Mouse (Mus musculus) heart, embryonic 13.5 days (tissue): ENCODE data around the gene Spire2. TPM values are rescaled to one million over a fixed set of nuclear protein-coding genes. Genes with fewer than 3 reads are reported as not detected.

Source experiments
- ATAC-seq: fragments of 200-750 bp; cut with Nextera tagmentation; 2 replicates; pipeline ENCODE4 v1.8.0; 2017; ENCODE audit warnings: moderate TSS enrichment; ENCODE audit not compliant: insufficient number of reproducible peaks, low FRiP score, low TSS enrichment; ENCODE audit errors: extremely low read depth
- H3K27ac ChIP-seq: fragments of 300-500 bp; sonication (generic); replicated peaks from 2 replicates; pipeline ENCODE4 v1.5.1; 2015; ENCODE audit warnings: moderate library complexity, mild to moderate bottlenecking, inconsistent platforms
- H3K27me3 ChIP-seq: fragments of 300-500 bp; sonication (generic); replicated peaks from 2 replicates; pipeline ENCODE4 v1.6.1; 2015; ENCODE audit warnings: mild to moderate bottlenecking, inconsistent platforms
- H3K36me3 ChIP-seq: fragments of 300-500 bp; sonication (generic); 2 replicates; pipeline ENCODE4 v1.6.1; 2015; ENCODE audit warnings: mild to moderate bottlenecking, inconsistent platforms
- H3K4me1 ChIP-seq: fragments of 300-500 bp; sonication (generic); 2 replicates; pipeline ENCODE4 v1.6.1; 2015; ENCODE audit warnings: inconsistent platforms
- H3K4me2 ChIP-seq: fragments of 300-500 bp; sonication (generic); 2 replicates; pipeline ENCODE4 v1.6.1; 2015; ENCODE audit warnings: inconsistent platforms, mild to moderate bottlenecking, moderate library complexity
- H3K4me3 ChIP-seq: fragments of 300-500 bp; sonication (generic); 2 replicates; pipeline ENCODE4 v1.5.1; 2015; ENCODE audit warnings: moderate library complexity, mild to moderate bottlenecking, inconsistent platforms
- H3K9ac ChIP-seq: fragments of 300-500 bp; sonication (generic); 2 replicates; pipeline ENCODE4 v1.6.1; 2015; ENCODE audit warnings: inconsistent platforms, mild to moderate bottlenecking, moderate library complexity
- H3K9me3 ChIP-seq: fragments of 300-500 bp; sonication (generic); 2 replicates; pipeline ENCODE4 v1.6.1; 2016; ENCODE audit warnings: inconsistent platforms
- WGBS: fragments of 180-500 bp; shearing (Covaris S2); methylation state at CpG from one replicate; pipeline ENCODE4 v1.1.7; 2015; ENCODE audit warnings: mixed read lengths; 5-methylcytosine and 5-hydroxymethylcytosine counted together
- polyA plus RNA-seq: library from polyadenylated mRNA; unstranded; fragments of >200 nt; fragmentation: Nextera tagmentation; extraction: Ambion mirVana; gene quantifications from 2 replicates; pipeline ENCODE4 v1.2.1, GENCODE M21; 2015

Gene Spire2
- polyA plus RNA-seq, 1 experiment from 2014 or later, result 1.1 TPM

GRCm38 (mm10) chr8:123349073-123349472 is 16.6 kb downstream of the Spire2 start:
- Histone ChIP-seq H3K9me3 (no peaks in the 10 kb centered on the region), H3K27me3 (peaks cover 19% of the 10 kb centered on the region), H3K27ac (0 out of 2 replicates have a peak overlapping the region, but pooled peaks have one; percentile 25), H3K9ac (no peak overlapping the region), H3K36me3 (no peaks in the 10 kb centered on the region), H3K4me3 (no peak overlapping the region), H3K4me1 (peaks cover 29% of the 10 kb centered on the region), H3K4me2 (no peak overlapping the region)
- WGBS, result 73% methylated on average over 4 of the region's 4 CpGs
- no peak for ATAC-seq

DNA sequence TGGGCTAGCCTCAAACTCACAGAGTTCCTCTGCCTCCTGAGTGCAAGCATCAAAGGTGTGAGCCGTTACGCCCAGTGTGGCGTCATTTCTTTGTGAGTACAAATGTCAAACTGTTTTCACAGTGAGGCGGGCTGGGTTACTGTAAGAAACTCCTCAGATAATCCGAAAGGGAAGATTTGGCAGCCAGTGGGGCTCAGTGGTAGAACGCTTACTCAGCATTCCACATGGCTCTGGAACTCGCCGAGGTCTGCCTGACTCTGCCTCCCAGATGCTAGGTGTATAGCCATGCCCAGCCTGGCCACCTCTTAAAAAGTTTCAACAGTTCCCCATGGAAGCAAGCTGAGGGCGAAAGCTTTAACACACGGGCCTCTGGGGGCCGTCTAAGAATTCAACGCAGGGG is 19.6 kb downstream of the Spire2 start:
- Histone ChIP-seq H3K27ac (no peak overlapping the region), H3K27me3 (peaks cover 38% of the 10 kb centered on the region), H3K36me3 (no peaks in the 10 kb centered on the region), H3K4me2 (no peak overlapping the region), H3K4me3 (no peak overlapping the region), H3K9ac (no peak overlapping the region), H3K9me3 (no peaks in the 10 kb centered on the region), H3K4me1 (peaks cover 29% of the 10 kb centered on the region)
- ATAC-seq, result no peak
- 75% methylated on average over 12 of the region's 12 CpGs for WGBS

- H3K4me1 ChIP-seq, result peaks cover 26% of the 10 kb centered on the region
- peaks cover 40% of the 10 kb centered on the region for H3K27me3 ChIP-seq
- H3K9ac ChIP-seq, result no peak overlapping the region
- H3K4me2 ChIP-seq, result no peak overlapping the region
- H3K9me3 ChIP-seq, result no peaks in the 10 kb centered on the region
- no peak overlapping the region for H3K27ac ChIP-seq
- 44% methylated on average over 13 of the region's 13 CpGs for WGBS
- no peaks in the 10 kb centered on the region for H3K36me3 ChIP-seq
- H3K4me3 ChIP-seq, result no peak overlapping the region
- ATAC-seq, result no peak
These were observed 20.3 kb downstream of the Spire2 start for GRCm38 (mm10) chr8:123352786-123353185.

GRCm38 (mm10) chr8:123353216-123353615 is 20.7 kb downstream of the Spire2 start:
- H3K4me3 ChIP-seq, result no peak overlapping the region
- H3K27ac ChIP-seq, result no peak overlapping the region
- H3K4me2 ChIP-seq, result no peak overlapping the region
- 46% methylated on average over 11 of the region's 11 CpGs for WGBS
- ATAC-seq, result no peak
- H3K4me1 ChIP-seq, result peaks cover 21% of the 10 kb centered on the region
- H3K36me3 ChIP-seq, result no peaks in the 10 kb centered on the region
- H3K27me3 ChIP-seq, result peaks cover 40% of the 10 kb centered on the region
- no peak overlapping the region for H3K9ac ChIP-seq
- H3K9me3 ChIP-seq, result no peaks in the 10 kb centered on the region

DNA sequence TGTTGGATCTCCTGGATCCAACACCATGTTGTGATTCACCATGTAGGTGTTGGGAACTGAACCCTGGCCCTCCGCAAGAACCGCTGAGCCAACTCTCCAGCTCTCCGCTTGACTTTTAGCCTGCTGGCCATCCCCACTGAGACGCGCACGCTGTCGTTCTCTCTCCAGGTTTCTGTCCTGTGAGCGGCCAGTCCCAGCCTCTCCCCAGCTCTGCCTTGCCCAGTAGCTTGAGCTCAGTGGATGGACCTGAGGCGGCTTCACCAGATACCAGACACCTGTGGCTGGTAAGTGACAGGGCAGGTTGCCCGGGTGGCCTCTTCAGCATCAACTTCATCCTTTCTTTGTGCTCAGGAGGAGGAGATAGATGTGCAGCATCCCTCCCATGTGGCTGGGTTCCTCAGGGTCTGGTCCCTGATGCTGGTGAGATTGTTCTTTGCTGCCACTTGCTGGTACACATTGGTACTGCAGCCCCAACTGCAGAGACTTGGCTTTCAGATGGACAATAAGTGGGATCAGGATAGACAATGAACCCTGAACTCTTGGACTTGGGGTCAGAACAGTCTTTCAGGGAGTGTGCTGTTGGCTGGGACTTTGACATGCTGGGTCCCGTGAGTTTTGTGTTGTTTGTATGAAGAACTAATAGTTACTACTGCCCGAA is 28.7 kb downstream of the Spire2 start:
- Histone ChIP-seq H3K4me2 (no peak overlapping the region), H3K9me3 (no peaks in the 10 kb centered on the region), H3K4me3 (no peak overlapping the region), H3K27me3 (peaks cover 7% of the 10 kb centered on the region; the same call in 1 of the 2 replicates), H3K27ac (no peak overlapping the region), H3K36me3 (no peaks in the 10 kb centered on the region), H3K9ac (no peak overlapping the region), H3K4me1 (no peaks in the 10 kb centered on the region)
- 39% methylated on average over 12 of the region's 12 CpGs for WGBS
- no peak for ATAC-seq

DNA sequence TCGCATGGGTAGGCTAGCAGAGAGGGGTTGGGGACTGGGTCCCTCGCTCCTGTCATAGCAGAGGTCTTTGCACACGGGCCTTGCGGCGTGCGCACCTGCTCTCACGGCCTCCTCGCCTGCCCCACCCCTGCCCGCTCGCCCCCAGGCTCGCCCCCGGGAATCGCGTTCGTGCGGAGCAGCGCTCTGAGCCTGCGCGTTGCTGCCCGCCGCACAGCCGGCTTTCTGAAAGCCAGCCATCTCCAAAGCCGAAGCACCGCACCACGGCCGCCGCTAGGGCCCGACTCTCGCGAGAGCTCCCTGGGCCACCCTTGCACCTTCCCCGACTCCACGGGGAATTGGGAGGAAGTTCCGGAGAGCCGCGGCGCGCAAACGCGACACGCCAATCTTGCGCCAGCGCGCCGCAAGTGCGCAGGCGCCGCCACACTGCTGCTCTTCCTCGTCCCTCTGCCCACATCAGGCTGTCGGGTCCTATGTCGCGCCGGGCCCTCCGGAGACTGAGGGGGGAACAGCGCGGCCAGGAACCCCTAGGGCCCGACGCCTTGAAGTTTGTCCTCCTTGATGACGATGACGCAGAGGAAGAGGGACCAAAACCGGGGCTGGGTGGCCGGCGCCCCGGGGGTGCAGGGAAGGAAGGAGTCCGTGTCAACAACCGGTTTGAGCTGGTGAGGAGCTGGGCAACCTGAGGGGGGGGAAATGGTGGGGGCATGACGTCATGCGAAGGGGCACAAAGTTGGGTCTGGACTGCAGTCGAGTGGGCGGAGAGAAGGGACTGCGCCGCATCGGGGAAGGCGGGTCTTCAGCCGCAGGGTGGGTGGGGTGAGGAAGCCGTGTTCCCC is 41.1 kb downstream of the Spire2 start, which contains the start of gene Tcf25:
TSS of gene Tcf25 (plus strand) at position 351 of the 836 bp plus-strand sequence.
- peak within 1 kb of the TSS; percentile 98 for H3K27ac ChIP-seq
- peak within 1 kb of the TSS; percentile 86 for H3K4me3 ChIP-seq
- H3K4me1 ChIP-seq, result peaks cover 28% of the 10 kb centered on the region
- H3K36me3 ChIP-seq, result peaks cover 25% of the 10 kb centered on the region
- peak; percentile 85 for ATAC-seq
- no peaks in the 10 kb centered on the region for H3K9me3 ChIP-seq
- no peaks in the 10 kb centered on the region for H3K27me3 ChIP-seq
- WGBS, result under 1% methylated on average over 75 of the region's 75 CpGs
- H3K4me2 ChIP-seq, result peak within 1 kb of the TSS; percentile 92
- H3K9ac ChIP-seq, result peak within 1 kb of the TSS; percentile 93

DNA sequence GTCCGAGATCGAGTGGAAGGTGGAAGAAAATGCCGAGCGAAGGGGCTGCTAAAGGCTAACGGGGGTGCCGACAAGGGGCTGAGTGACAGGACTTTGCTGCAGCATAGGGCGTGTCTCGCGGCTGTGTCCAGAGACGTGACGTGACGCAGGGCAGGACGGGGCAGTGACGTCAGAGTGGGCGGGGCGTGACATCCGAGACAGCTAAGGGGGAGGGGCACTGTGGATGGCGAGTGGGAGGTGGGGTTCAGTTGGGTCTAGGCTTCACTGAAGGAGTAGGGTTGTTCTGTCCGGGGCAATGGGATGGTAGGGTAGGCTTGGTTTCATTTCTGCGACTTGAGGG is 41.7 kb downstream of the Spire2 start:
- H3K4me2 ChIP-seq, result peak overlapping the region; percentile 92
- H3K36me3 ChIP-seq, result peaks cover 25% of the 10 kb centered on the region
- H3K4me1 ChIP-seq, result peaks cover 28% of the 10 kb centered on the region
- peak overlapping the region; percentile 86 for H3K4me3 ChIP-seq
- no peaks in the 10 kb centered on the region for H3K27me3 ChIP-seq
- ATAC-seq, result peak; percentile 81
- H3K9ac ChIP-seq, result peak overlapping the region; percentile 93
- peak overlapping the region; percentile 98 for H3K27ac ChIP-seq
- WGBS, result 1% methylated on average over 20 of the region's 20 CpGs
- no peaks in the 10 kb centered on the region for H3K9me3 ChIP-seq

GRCm38 (mm10) chr8:123375701-123376100 is 43.2 kb downstream of the Spire2 start:
- H3K4me3 ChIP-seq, result no peak overlapping the region
- no peak for ATAC-seq
- no peak overlapping the region for H3K27ac ChIP-seq
- H3K9ac ChIP-seq, result no peak overlapping the region
- 85% methylated on average over 10 of the region's 10 CpGs for WGBS
- H3K36me3 ChIP-seq, result peaks cover 31% of the 10 kb centered on the region
- H3K4me2 ChIP-seq, result no peak overlapping the region
- no peaks in the 10 kb centered on the region for H3K9me3 ChIP-seq
- peaks cover 28% of the 10 kb centered on the region for H3K4me1 ChIP-seq
- H3K27me3 ChIP-seq, result no peaks in the 10 kb centered on the region

- Histone ChIP-seq H3K9me3 (no peaks in the 10 kb centered on the region), H3K27me3 (no peaks in the 10 kb centered on the region), H3K9ac (no peak overlapping the region), H3K36me3 (peaks cover 35% of the 10 kb centered on the region), H3K4me3 (no peak overlapping the region), H3K4me2 (no peak overlapping the region), H3K27ac (no peak overlapping the region), H3K4me1 (peaks cover 28% of the 10 kb centered on the region)
- no peak for ATAC-seq
- 64% methylated on average over 8 of the region's 8 CpGs for WGBS
These were observed 43.6 kb downstream of the Spire2 start for GRCm38 (mm10) chr8:123376106-123376505.

- no peak overlapping the region for H3K27ac ChIP-seq
- 86% methylated on average over 4 of the region's 4 CpGs for WGBS
- H3K4me3 ChIP-seq, result no peak overlapping the region
These were observed 49.2 kb downstream of the Spire2 start for GRCm38 (mm10) chr8:123381711-123382110.

DNA sequence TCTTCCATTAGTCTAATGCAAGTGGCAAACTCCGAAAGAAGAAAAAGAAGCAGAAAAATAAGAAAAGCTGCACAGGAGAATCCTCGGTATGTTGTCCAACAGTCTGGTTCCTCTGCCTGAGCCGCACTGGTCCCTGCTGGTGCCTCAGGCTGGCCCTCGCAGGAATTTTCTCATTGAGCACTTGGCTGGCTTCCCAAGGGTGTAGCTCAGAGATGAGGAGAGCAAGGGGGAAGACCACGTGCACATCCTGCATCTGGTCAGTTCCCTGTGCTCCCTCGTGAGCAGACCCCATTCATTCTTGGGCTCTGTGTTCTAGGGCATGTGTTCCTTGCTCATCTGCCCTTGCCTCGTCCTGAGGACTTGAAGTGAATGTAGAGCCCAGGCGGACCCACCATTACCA is 50.0 kb downstream of the Spire2 start:
- Histone ChIP-seq H3K4me2 (no peak overlapping the region), H3K27ac (no peak overlapping the region), H3K9ac (no peak overlapping the region), H3K4me3 (no peak overlapping the region), H3K36me3 (peaks cover 80% of the 10 kb centered on the region), H3K9me3 (no peaks in the 10 kb centered on the region), H3K27me3 (no peaks in the 10 kb centered on the region), H3K4me1 (no peaks in the 10 kb centered on the region)
- no peak for ATAC-seq
- WGBS, result 71% methylated on average over 8 of the region's 8 CpGs

More at GRCm38 (mm10) chr8:123381711-123382110, 49.2 kb downstream of the Spire2 start:
- H3K27me3 ChIP-seq, result no peaks in the 10 kb centered on the region
- no peak for ATAC-seq
- H3K4me2 ChIP-seq, result no peak overlapping the region
- no peaks in the 10 kb centered on the region for H3K9me3 ChIP-seq
- no peaks in the 10 kb centered on the region for H3K4me1 ChIP-seq
- peaks cover 78% of the 10 kb centered on the region for H3K36me3 ChIP-seq
- no peak overlapping the region for H3K9ac ChIP-seq
